Mouse (Mus musculus) limb, embryonic 11.5 days (tissue): Measurements from ENCODE around the gene Mtss1l. TPM values are rescaled to one million over a fixed set of nuclear protein-coding genes. Genes with fewer than 3 reads are reported as not detected.
"Not testable (repeated sequence)": the region's sequence is repeated elsewhere in the genome, so short reads cannot be mapped to it uniquely, and the experiment has no call there.

Experiments
- ATAC-seq: fragments of 200-750 bp; cut with Nextera tagmentation; 2 replicates; pipeline ENCODE4 v1.8.0; 2017; ENCODE audit warnings: low read depth; ENCODE audit not compliant: insufficient number of reproducible peaks, low FRiP score, low TSS enrichment
- DNase-seq: peaks from one replicate; pipeline ENCODE4 v3.0.0-alpha.2; 2015; ENCODE audit warnings: low spot score
- H3K27ac ChIP-seq: fragments of 300-500 bp; sonication (generic); replicated peaks from 2 replicates; pipeline ENCODE4 v1.5.1; 2014; ENCODE audit warnings: low read depth, mild to moderate bottlenecking, low read length
- H3K27me3 ChIP-seq: fragments of 300-500 bp; sonication (generic); 2 replicates; pipeline ENCODE4 v1.6.1; 2014; ENCODE audit warnings: mild to moderate bottlenecking, low read length, mixed read lengths; ENCODE audit not compliant: control insufficient read depth, insufficient read depth
- H3K36me3 ChIP-seq: fragments of 300-500 bp; sonication (generic); 2 replicates; pipeline ENCODE4 v1.6.1; 2014; ENCODE audit warnings: mild to moderate bottlenecking, low read length, moderate library complexity, mixed read lengths; ENCODE audit not compliant: control insufficient read depth, insufficient read depth
- H3K4me1 ChIP-seq: fragments of 300-500 bp; sonication (generic); 2 replicates; pipeline ENCODE4 v1.6.1; 2014; ENCODE audit warnings: low read length, mixed read lengths; ENCODE audit not compliant: control insufficient read depth, insufficient read depth
- H3K4me2 ChIP-seq: fragments of 300-500 bp; sonication (generic); 2 replicates; pipeline ENCODE4 v1.6.1; 2014; ENCODE audit warnings: low read depth, mild to moderate bottlenecking, moderate library complexity; ENCODE audit not compliant: severe bottlenecking
- H3K4me3 ChIP-seq: fragments of 300-500 bp; sonication (generic); 2 replicates; pipeline ENCODE4 v1.5.1; 2014; ENCODE audit warnings: low read depth, low read length
- H3K9ac ChIP-seq: fragments of 300-500 bp; sonication (generic); 2 replicates; pipeline ENCODE4 v1.6.1; 2014; ENCODE audit warnings: mild to moderate bottlenecking, low read length
- H3K9me3 ChIP-seq: fragments of 300-500 bp; sonication (generic); 2 replicates; pipeline ENCODE4 v1.6.1; 2016; ENCODE audit warnings: low read length; ENCODE audit not compliant: control insufficient read depth
- WGBS: fragments of 180-500 bp; shearing (Covaris S2); extraction: QIAGEN DNeasy Blood & Tissue Kit; methylation state at CpG from one replicate; pipeline ENCODE4 v1.1.7; 2014; 5-methylcytosine and 5-hydroxymethylcytosine counted together
- polyA plus RNA-seq: library from polyadenylated mRNA; unstranded; fragments of >200 nt; fragmentation: Nextera tagmentation; extraction: Ambion mirVana; gene quantifications from 2 replicates; pipeline ENCODE4 v1.2.1, GENCODE M21; 2014

The Mtss1l gene
- polyA plus RNA-seq, 1 experiment from 2014 or later, result 15.7 TPM

- DNase-seq (no peak), ATAC-seq (no peak)
- H3K4me1 ChIP-seq, result no peaks in the 10 kb centered on the region
- no peak overlapping the region for H3K4me2 ChIP-seq
- H3K4me3 ChIP-seq, result no peak overlapping the region
- H3K9ac ChIP-seq, result no peak overlapping the region
- no peaks in the 10 kb centered on the region for H3K36me3 ChIP-seq
- H3K27ac ChIP-seq, result no peak overlapping the region
- H3K9me3 ChIP-seq, result no peaks in the 10 kb centered on the region
- H3K27me3 ChIP-seq, result no peaks in the 10 kb centered on the region
- WGBS, result 72% methylated on average over 2 of the region's 2 CpGs
These were observed 64.1 kb downstream of the Mtss1l start for GRCm38 (mm10) chr8:110785366-110785765.

- not testable (repeated sequence) for H3K9me3 ChIP-seq, H3K4me1 ChIP-seq, H3K4me2 ChIP-seq, H3K9ac ChIP-seq, H3K27ac ChIP-seq, ATAC-seq, DNase-seq, H3K4me3 ChIP-seq, H3K27me3 ChIP-seq, H3K36me3 ChIP-seq
- 73% methylated on average over 7 of the region's 7 CpGs for WGBS
These were observed 65.2 kb downstream of the Mtss1l start for GRCm38 (mm10) chr8:110786501-110786900.

GRCm38 (mm10) chr8:110786934-110787333, 65.7 kb downstream of the Mtss1l start:
- DNase-seq (no peak), ATAC-seq (no peak)
- Histone ChIP-seq H3K9ac (no peak overlapping the region), H3K4me3 (no peak overlapping the region), H3K4me1 (no peaks in the 10 kb centered on the region), H3K27me3 (no peaks in the 10 kb centered on the region), H3K9me3 (no peaks in the 10 kb centered on the region), H3K4me2 (no peak overlapping the region), H3K36me3 (no peaks in the 10 kb centered on the region), H3K27ac (no peak overlapping the region)
- WGBS, result 86% methylated on average over 8 of the region's 8 CpGs

GRCm38 (mm10) chr8:110787411-110787954, 66.2 kb downstream of the Mtss1l start:
- ATAC-seq, result no peak
- H3K4me2 ChIP-seq, result no peak overlapping the region
- no peaks in the 10 kb centered on the region for H3K4me1 ChIP-seq

GRCm38 (mm10) chr8:110788981-110789380, 67.7 kb downstream of the Mtss1l start:
- ATAC-seq (no peak), DNase-seq (no peak)
- Histone ChIP-seq H3K36me3 (no peaks in the 10 kb centered on the region), H3K4me1 (no peaks in the 10 kb centered on the region), H3K27me3 (no peaks in the 10 kb centered on the region), H3K4me3 (no peak overlapping the region), H3K27ac (no peak overlapping the region), H3K9me3 (no peaks in the 10 kb centered on the region), H3K9ac (no peak overlapping the region), H3K4me2 (no peak overlapping the region)
- WGBS, result 73% methylated on average over 12 of the region's 12 CpGs

More at GRCm38 (mm10) chr8:110787411-110787954, 66.2 kb downstream of the Mtss1l start:
- no peaks in the 10 kb centered on the region for H3K27me3 ChIP-seq
- no peak overlapping the region for H3K27ac ChIP-seq
- H3K9me3 ChIP-seq, result no peaks in the 10 kb centered on the region
- no peaks in the 10 kb centered on the region for H3K36me3 ChIP-seq
- DNase-seq, result no peak
- H3K9ac ChIP-seq, result no peak overlapping the region
- WGBS, result 86% methylated on average over 9 of the region's 9 CpGs
- H3K4me3 ChIP-seq, result no peak overlapping the region

- no peak overlapping the region for H3K9ac ChIP-seq
- no peaks in the 10 kb centered on the region for H3K27me3 ChIP-seq
- no peak for ATAC-seq
- H3K9me3 ChIP-seq, result no peaks in the 10 kb centered on the region
- no peak overlapping the region for H3K27ac ChIP-seq
- no peaks in the 10 kb centered on the region for H3K4me1 ChIP-seq
- no peak for DNase-seq
- H3K4me3 ChIP-seq, result no peak overlapping the region
- WGBS, result 59% methylated on average over 12 of the region's 12 CpGs
- no peak overlapping the region for H3K4me2 ChIP-seq
- H3K36me3 ChIP-seq, result no peaks in the 10 kb centered on the region
These were observed 68.3 kb downstream of the Mtss1l start for GRCm38 (mm10) chr8:110789571-110789970.

GRCm38 (mm10) chr8:110790270-110790669, 69.0 kb downstream of the Mtss1l start:
- H3K9ac ChIP-seq, result no peak overlapping the region
- H3K4me2 ChIP-seq, result no peak overlapping the region
- H3K4me1 ChIP-seq, result no peaks in the 10 kb centered on the region
- no peak for ATAC-seq
- H3K4me3 ChIP-seq, result no peak overlapping the region
- no peak for DNase-seq
- H3K9me3 ChIP-seq, result no peaks in the 10 kb centered on the region
- no peaks in the 10 kb centered on the region for H3K36me3 ChIP-seq
- H3K27me3 ChIP-seq, result no peaks in the 10 kb centered on the region
- WGBS, result 60% methylated on average over 6 of the region's 6 CpGs
- H3K27ac ChIP-seq, result no peak overlapping the region

Other genes starting within 250 kb of the Mtss1l start
- 30.5 TPM in 2 replicates for gene Vac14, start 102.9 kb upstream of the Mtss1l start, polyA plus RNA-seq
- not detected in 2 replicates for gene Il34, start 84.4 kb downstream of the Mtss1l start, polyA plus RNA-seq
- gene Cog4, start 125.1 kb downstream of the Mtss1l start, polyA plus RNA-seq, result 75.6 and 77.1 TPM in 2 replicates
- 215 and 242 TPM in 2 replicates for gene Sf3b3, start 125.3 kb downstream of the Mtss1l start, polyA plus RNA-seq
- gene Fuk, start 181.0 kb downstream of the Mtss1l start, polyA plus RNA-seq, result 10.2 and 10.7 TPM in 2 replicates
- gene St3gal2, start 198.4 kb downstream of the Mtss1l start, polyA plus RNA-seq, result 19.5 and 22.3 TPM in 2 replicates